Mouse (Mus musculus): Measurements from ENCODE around the gene Tmcc3. TPM values are rescaled to one million over a fixed set of nuclear protein-coding genes. Genes with fewer than 3 reads are reported as not detected.

Tmcc3 gene
- polyA plus RNA-seq, 1 experiment = 0.01 TPM

- no peaks in the 10 kb centered on the region for H3K36me3 ChIP-seq (ENCODE audit: control insufficient read depth)
- no peaks in the 10 kb centered on the region for H3K9me3 ChIP-seq (ENCODE audit: control insufficient read depth, low read length)
- H3K4me1 ChIP-seq (ENCODE audit: control insufficient read depth) = peaks cover 14% of the 10 kb centered on the region
- H3K27me3 ChIP-seq (ENCODE audit: control insufficient read depth) = no peaks in the 10 kb centered on the region
- TF ChIP-seq GATA1 (IDR thresholded peaks at IDR 0.05; ENCODE audit: low read length) = no peak
- TF ChIP-seq TAL1 (IDR thresholded peaks at IDR 0.05; ENCODE audit: low read length) = no peak
- no peak overlapping the region for H3K4me3 ChIP-seq (replicated peaks)
Observed at GRCm38 (mm10) chr10:94571927-94572620, 260.3 kb downstream of the Tmcc3 start.

- H3K36me3 ChIP-seq (ENCODE audit: control insufficient read depth) = no peaks in the 10 kb centered on the region
- TF ChIP-seq TAL1 (IDR thresholded peaks at IDR 0.05; ENCODE audit: low read length) (no peak), GATA1 (IDR thresholded peaks at IDR 0.05; ENCODE audit: low read length) (no peak)
- peaks cover 12% of the 10 kb centered on the region for H3K4me1 ChIP-seq (ENCODE audit: control insufficient read depth)
- no peak overlapping the region for H3K4me3 ChIP-seq (replicated peaks)
- no peaks in the 10 kb centered on the region for H3K9me3 ChIP-seq (ENCODE audit: control insufficient read depth, low read length)
- H3K27me3 ChIP-seq (ENCODE audit: control insufficient read depth) = no peaks in the 10 kb centered on the region
Observed at GRCm38 (mm10) chr10:94572772-94573171, 261.0 kb downstream of the Tmcc3 start.

- no peak for TF ChIP-seq GATA1 (IDR thresholded peaks at IDR 0.05; ENCODE audit: low read length)
- no peak for TF ChIP-seq TAL1 (IDR thresholded peaks at IDR 0.05; ENCODE audit: low read length)
- Histone ChIP-seq H3K4me3 (replicated peaks) (no peak overlapping the region), H3K4me1 (ENCODE audit: control insufficient read depth) (peaks cover 10% of the 10 kb centered on the region), H3K9me3 (ENCODE audit: control insufficient read depth, low read length) (no peaks in the 10 kb centered on the region), H3K27me3 (ENCODE audit: control insufficient read depth) (no peaks in the 10 kb centered on the region), H3K36me3 (ENCODE audit: control insufficient read depth) (no peaks in the 10 kb centered on the region)
Observed at GRCm38 (mm10) chr10:94574451-94575333, 262.9 kb downstream of the Tmcc3 start.

GRCm38 (mm10) chr10:94575958-94576357 is 264.2 kb downstream of the Tmcc3 start:
- Histone ChIP-seq H3K9me3 (ENCODE audit: control insufficient read depth, low read length) (no peaks in the 10 kb centered on the region), H3K4me3 (replicated peaks) (no peak overlapping the region), H3K27me3 (ENCODE audit: control insufficient read depth) (no peaks in the 10 kb centered on the region), H3K36me3 (ENCODE audit: control insufficient read depth) (peaks cover 3% of the 10 kb centered on the region; the same call in 1 of the 2 replicates), H3K4me1 (ENCODE audit: control insufficient read depth) (peaks cover 10% of the 10 kb centered on the region)
- TF ChIP-seq TAL1 (IDR thresholded peaks at IDR 0.05; ENCODE audit: low read length) (no peak), GATA1 (IDR thresholded peaks at IDR 0.05; ENCODE audit: low read length) (no peak)

GRCm38 (mm10) chr10:94578870-94579269 is 267.1 kb downstream of the Tmcc3 start:
- Histone ChIP-seq H3K4me3 (replicated peaks) (no peak overlapping the region), H3K4me1 (ENCODE audit: control insufficient read depth) (peaks cover 10% of the 10 kb centered on the region), H3K9me3 (ENCODE audit: control insufficient read depth, low read length) (no peaks in the 10 kb centered on the region), H3K27me3 (ENCODE audit: control insufficient read depth) (no peaks in the 10 kb centered on the region), H3K36me3 (ENCODE audit: control insufficient read depth) (peaks cover 3% of the 10 kb centered on the region; the same call in 1 of the 2 replicates)
- TF ChIP-seq TAL1 (IDR thresholded peaks at IDR 0.05; ENCODE audit: low read length) = no peak

GRCm38 (mm10) chr10:94581384-94581783 is 269.6 kb downstream of the Tmcc3 start:
- no peaks in the 10 kb centered on the region for H3K27me3 ChIP-seq (ENCODE audit: control insufficient read depth)
- H3K4me3 ChIP-seq (replicated peaks) = no peak overlapping the region
- H3K36me3 ChIP-seq (ENCODE audit: control insufficient read depth) = peaks cover 3% of the 10 kb centered on the region; the same call in 1 of the 2 replicates
- TF ChIP-seq TAL1 (IDR thresholded peaks at IDR 0.05; ENCODE audit: low read length) (no peak), GATA1 (IDR thresholded peaks at IDR 0.05; ENCODE audit: low read length) (no peak)
- H3K9me3 ChIP-seq (ENCODE audit: control insufficient read depth, low read length) = no peaks in the 10 kb centered on the region
- H3K4me1 ChIP-seq (ENCODE audit: control insufficient read depth) = no peaks in the 10 kb centered on the region

- peaks cover 6% of the 10 kb centered on the region; the same call in 1 of the 2 replicates for H3K36me3 ChIP-seq (ENCODE audit: control insufficient read depth)
- H3K27me3 ChIP-seq (ENCODE audit: control insufficient read depth) = no peaks in the 10 kb centered on the region
- H3K9me3 ChIP-seq (ENCODE audit: control insufficient read depth, low read length) = no peaks in the 10 kb centered on the region
- H3K4me3 ChIP-seq (replicated peaks) = no peak overlapping the region
- H3K4me1 ChIP-seq (ENCODE audit: control insufficient read depth) = no peaks in the 10 kb centered on the region
- no peak for TF ChIP-seq TAL1 (IDR thresholded peaks at IDR 0.05; ENCODE audit: low read length)
- no peak for TF ChIP-seq GATA1 (IDR thresholded peaks at IDR 0.05; ENCODE audit: low read length)
Observed at GRCm38 (mm10) chr10:94583714-94584113, 272.0 kb downstream of the Tmcc3 start.

- no peak for TF ChIP-seq GATA1 (IDR thresholded peaks at IDR 0.05; ENCODE audit: low read length)
- no peak for TF ChIP-seq TAL1 (IDR thresholded peaks at IDR 0.05; ENCODE audit: low read length)
- H3K9me3 ChIP-seq (ENCODE audit: control insufficient read depth, low read length) = no peaks in the 10 kb centered on the region
- no peaks in the 10 kb centered on the region for H3K4me1 ChIP-seq (ENCODE audit: control insufficient read depth)
- no peak overlapping the region for H3K4me3 ChIP-seq (replicated peaks)
- no peaks in the 10 kb centered on the region for H3K27me3 ChIP-seq (ENCODE audit: control insufficient read depth)
- H3K36me3 ChIP-seq (ENCODE audit: control insufficient read depth) = peaks cover 6% of the 10 kb centered on the region; the same call in 1 of the 2 replicates
Observed at GRCm38 (mm10) chr10:94584851-94585359, 273.2 kb downstream of the Tmcc3 start.

- TF ChIP-seq GATA1 (IDR thresholded peaks at IDR 0.05; ENCODE audit: low read length) (no peak), TAL1 (IDR thresholded peaks at IDR 0.05; ENCODE audit: low read length) (no peak)
- Histone ChIP-seq H3K4me1 (ENCODE audit: control insufficient read depth) (no peaks in the 10 kb centered on the region), H3K4me3 (replicated peaks) (no peak overlapping the region), H3K9me3 (ENCODE audit: control insufficient read depth, low read length) (no peaks in the 10 kb centered on the region), H3K27me3 (ENCODE audit: control insufficient read depth) (no peaks in the 10 kb centered on the region), H3K36me3 (ENCODE audit: control insufficient read depth) (peaks cover 3% of the 10 kb centered on the region; the same call in 1 of the 2 replicates)
Observed at GRCm38 (mm10) chr10:94585819-94586218, 274.1 kb downstream of the Tmcc3 start.

Measured in erythroblast, embryonic 14.5 days (primary cell).